Mouse (Mus musculus) G1E-ER4 (cell line): ENCODE measurements at regions not wholly inside any gene's neighbourhood (a gene's known extent, or its start where the extent isn't known, plus 50 kb on each side); places are given as distances from the start of the nearest gene placed in this dataset.

ENCODE experiments used
- GATA1 ChIP-seq: IDR thresholded peaks from one replicate; pipeline ENCODE4 v1.8.0; 2012; ENCODE audit warnings: low read length, inconsistent platforms

DNA sequence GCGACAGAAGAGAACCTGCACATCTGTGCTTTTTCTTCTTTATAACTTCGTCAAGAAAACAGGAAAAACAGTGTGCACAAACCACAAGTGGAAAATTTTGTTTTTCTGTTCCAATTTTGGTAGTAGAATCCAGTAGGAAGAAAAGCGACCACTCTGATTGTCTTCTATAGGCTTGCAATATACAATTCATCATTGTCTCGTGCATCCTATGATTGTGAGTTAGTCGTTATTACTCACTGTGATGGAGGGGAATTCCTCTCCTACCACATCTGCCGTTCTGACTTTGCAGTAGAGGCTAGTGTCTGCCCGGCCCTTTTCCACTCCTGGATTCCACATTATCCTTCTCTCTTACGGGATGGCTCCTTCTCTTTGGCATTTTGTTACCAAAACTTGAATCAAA lies 78.2 kb upstream of the Prep start:
- no peak for TF ChIP-seq GATA1

DNA sequence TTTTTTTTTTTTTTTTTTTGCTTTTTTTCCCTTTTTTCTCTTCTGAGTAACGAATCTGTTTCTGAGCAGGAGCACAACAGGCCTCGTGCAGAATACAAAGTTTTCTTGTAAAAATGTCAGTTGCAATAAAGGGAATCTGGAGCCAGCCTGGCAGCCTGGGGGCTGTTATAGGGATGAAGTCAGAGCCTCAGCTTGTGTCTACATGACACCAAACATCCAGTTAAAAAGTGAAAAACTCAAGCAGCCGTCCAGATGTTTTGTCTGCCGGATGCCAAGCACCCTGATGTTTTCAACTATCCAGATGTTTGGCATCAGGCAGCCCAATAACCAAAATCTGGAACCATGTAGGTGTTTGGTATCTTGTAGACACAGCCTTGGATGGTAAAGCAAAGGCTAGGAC lies 79.4 kb upstream of the Prep start:
- no peak for TF ChIP-seq GATA1

DNA sequence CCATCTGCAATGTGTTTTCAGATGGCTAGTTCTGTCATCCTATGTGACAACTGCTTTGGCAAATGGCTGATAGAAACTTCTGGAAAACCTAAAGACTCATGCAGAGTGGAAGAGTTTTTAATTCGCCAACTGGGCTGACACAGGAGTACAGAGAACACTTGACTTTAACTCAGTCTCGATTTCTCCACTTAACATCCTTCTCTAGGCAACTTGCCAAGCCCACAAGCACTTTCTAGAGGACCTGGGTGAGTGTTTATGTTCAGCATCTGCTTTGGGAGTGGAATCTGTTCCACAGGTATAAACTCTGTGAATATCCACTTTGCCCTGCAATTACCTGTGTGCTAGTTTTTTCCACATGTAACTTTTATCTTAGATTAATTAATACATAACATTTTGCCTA lies 85.1 kb upstream of the Prep start:
- TF ChIP-seq GATA1: no peak

- TF ChIP-seq GATA1: no peak
Measured at GRCm38 (mm10) chr10:44976815-44977214, 90.2 kb upstream of the Prep start.

DNA sequence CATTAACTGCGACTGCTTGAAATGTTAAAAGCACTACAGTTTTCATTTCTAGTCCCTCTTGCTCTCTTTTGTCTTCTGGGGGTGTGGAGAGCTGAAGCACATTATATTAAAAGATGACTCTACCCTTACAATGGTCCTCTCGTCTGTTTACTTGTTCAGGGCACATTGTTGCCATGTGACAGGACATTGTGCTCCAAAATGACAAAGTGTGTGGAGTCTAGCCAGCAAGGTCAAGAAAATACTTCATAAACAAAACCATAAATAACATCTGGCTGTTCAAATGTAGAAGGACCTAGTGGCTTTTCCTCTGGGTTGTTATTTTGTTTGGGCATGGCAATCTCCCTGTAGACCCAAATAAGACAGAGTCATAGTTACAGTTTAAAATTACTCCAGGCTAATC lies 95.1 kb upstream of the Prep start:
- no peak for TF ChIP-seq GATA1

GRCm38 (mm10) chr10:44959968-44960367 lies 107.0 kb upstream of the Prep start:
- TF ChIP-seq GATA1: no peak

DNA sequence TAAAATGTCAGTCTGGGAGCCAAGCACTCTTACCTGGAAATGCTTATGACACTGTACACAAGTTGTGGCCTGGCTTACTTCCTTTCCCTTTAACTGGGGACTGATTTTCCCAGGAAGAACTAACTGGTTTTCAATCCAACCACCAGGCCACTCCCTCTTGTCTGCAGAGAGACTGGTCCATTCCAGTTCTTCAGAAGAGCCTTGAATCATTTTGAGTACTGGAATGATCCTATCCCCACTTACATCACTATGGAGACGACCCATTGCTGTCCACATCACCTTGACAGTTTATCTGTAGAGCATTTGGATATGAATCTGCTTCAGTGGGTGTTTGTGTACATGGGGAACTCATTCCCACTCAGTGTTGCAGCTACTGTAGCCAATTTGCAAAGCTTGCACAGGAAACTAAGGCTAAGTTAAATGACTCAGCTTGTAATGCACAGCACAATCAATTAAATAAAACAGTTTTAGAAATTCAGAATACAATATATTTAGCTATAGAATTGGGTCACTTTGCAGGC lies 121.7 kb upstream of the Prep start:
- TF ChIP-seq GATA1: no peak

DNA sequence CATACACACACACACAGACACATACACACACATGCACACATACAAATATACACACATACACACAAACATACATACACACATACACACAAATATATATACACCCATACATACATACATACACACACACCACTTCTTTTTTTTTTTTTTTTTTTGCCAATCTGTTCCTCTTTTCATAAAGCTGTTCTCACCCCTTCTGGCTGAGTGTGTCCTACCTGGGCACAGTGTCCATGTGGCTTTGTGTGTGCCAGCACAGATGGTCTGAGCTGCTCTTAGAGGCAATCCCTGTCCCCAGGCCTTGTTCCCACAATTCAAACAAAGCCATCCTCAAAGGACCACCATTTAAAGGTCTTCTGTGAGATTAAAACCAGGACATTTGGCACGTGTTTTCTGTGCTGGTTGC lies 127.6 kb upstream of the Prep start:
- TF ChIP-seq GATA1: no peak

GRCm38 (mm10) chr10:44936976-44937500 lies 130.0 kb upstream of the Prep start:
- no peak for TF ChIP-seq GATA1

DNA sequence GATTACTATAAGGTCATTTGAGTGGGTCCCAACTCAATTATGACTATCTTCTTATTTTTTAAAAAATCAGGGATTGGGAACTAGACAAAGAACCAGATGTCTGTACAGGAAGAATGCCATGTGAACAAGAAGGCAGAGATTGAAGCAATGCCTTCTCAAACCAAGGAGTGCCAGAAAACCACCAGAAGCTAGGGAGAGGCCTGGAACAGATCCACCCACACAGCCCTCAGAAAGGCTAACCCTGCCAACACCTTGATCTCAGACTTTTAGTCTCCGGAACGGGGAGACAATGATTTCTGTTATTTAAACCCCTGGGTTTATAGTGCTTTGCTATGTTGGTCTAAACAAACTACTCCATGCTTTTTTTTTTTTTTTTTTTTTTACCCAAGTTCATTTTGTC lies 136.2 kb upstream of the Prep start:
- TF ChIP-seq GATA1: no peak

- no peak for TF ChIP-seq GATA1
Measured at GRCm38 (mm10) chr10:44913751-44914388, 153.1 kb upstream of the Prep start.

GRCm38 (mm10) chr10:44904520-44904919 lies 162.5 kb upstream of the Prep start:
- TF ChIP-seq GATA1: no peak

DNA sequence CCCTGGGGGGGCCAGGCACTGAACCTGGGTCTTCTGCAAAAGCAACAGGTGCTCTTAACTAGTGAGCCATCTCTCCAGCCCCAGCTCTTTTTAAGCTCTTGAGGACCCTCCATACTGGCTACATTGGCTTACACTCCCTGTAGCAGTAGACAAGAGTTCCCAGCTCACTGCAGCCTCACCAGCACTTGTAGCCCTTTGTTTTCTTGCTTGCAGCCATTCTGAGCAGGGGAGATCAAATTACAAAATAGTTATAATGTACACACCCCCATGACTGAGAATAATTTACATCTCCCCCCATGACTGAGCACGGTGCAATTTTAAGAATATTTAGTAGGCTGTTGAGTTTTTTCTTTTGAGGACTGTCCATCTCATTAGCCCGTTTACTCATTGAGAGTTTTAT lies 165.8 kb upstream of the Prep start:
- TF ChIP-seq GATA1: no peak

DNA sequence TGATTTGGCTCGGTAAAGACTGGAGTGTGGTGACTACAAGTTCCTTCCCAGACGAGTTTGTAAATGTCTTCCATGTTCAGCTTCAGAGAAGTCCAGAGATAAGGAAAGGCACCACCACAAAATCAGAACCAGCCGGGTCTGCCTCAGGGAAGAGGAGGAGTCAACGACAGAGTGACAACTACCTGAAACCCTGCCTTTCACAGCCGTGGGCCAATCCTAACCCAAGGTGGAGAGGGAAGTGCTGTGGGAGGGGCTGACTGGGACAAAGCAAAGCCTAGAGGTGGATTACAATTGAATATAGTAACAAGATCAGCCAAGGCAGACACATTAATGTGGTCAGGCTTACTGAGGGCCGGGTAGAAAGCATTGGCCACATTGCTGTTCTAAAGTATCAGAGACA lies 174.9 kb upstream of the Prep start:
- TF ChIP-seq GATA1: no peak

- no peak for TF ChIP-seq GATA1
Measured at GRCm38 (mm10) chr10:44887081-44887683, 179.8 kb upstream of the Prep start.

- no peak for TF ChIP-seq GATA1
Measured at GRCm38 (mm10) chr10:44881967-44882366, 185.0 kb upstream of the Prep start.

DNA sequence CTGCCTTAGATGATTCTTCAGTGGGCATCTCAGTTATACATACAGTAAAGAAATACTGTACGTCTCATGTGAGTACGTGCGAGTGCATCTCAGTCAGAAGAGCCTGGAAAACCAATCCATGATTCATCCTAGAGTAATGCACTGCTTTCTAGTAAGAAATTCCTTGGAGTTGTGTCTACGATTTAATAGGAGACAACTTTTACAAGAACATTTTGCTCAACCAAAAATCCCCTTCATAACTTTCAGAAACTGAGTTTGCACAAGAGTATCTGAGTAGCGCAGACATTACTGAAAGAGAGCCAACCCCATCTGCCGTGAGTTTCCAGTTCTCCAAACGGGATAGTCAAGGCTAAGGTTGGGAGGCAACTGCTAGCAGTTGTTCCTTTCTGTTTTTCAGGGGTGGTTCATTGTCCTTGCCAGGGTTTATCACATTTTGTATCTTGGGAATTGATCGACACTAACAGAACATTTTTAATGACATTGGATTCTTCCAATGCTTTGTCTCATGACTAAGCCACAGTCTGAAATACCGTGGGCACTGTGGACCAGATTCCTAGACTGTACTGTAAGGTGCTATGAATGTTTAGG lies 189.8 kb upstream of the Prep start:
- TF ChIP-seq GATA1: no peak
